Mouse (Mus musculus) megakaryocyte, embryonic 14.5 days (primary cell): ENCODE data around the gene Hoxc11. TPM values are rescaled to one million over a fixed set of nuclear protein-coding genes. Genes with fewer than 3 reads are reported as not detected.

ENCODE experiments used
- H3K27me3 ChIP-seq: replicated peaks from 2 replicates; pipeline ENCODE3; 2012; ENCODE audit warnings: inconsistent platforms
- H3K36me3 ChIP-seq: replicated peaks from 2 replicates; pipeline ENCODE3; 2012; ENCODE audit warnings: low read length, inconsistent platforms, mixed read lengths
- H3K4me1 ChIP-seq: 2 replicates; pipeline ENCODE4 v1.6.1; 2012; ENCODE audit warnings: inconsistent platforms
- H3K4me3 ChIP-seq: replicated peaks from 2 replicates; pipeline ENCODE3; 2012; ENCODE audit warnings: moderate library complexity, mild to moderate bottlenecking, inconsistent platforms
- H3K9me3 ChIP-seq: 2 replicates; pipeline ENCODE4 v1.6.1; 2012; ENCODE audit warnings: inconsistent platforms
- FLI1 ChIP-seq: IDR thresholded peaks from 2 replicates; pipeline ENCODE4 v1.6.1; 2012; ENCODE audit warnings: low read length, inconsistent platforms, mixed read lengths
- GATA1 ChIP-seq: IDR thresholded peaks from 3 replicates; pipeline ENCODE4 v1.6.1; 2012; ENCODE audit warnings: mixed read lengths, low read length, inconsistent platforms, borderline replicate concordance
- polyA plus RNA-seq: library from polyadenylated mRNA; stranded (reverse); fragments of >175 nt; gene quantifications from 2 replicates; pipeline ENCODE4 v1.2.3, GENCODE M21; 2012; ENCODE audit warnings: low replicate concordance; ENCODE audit not compliant: insufficient read depth

Gene Hoxc11
- polyA plus RNA-seq, 1 experiment = not detected

- Histone ChIP-seq H3K27me3 (peaks cover 98% of the 10 kb centered on the region), H3K4me1 (peaks cover 40% of the 10 kb centered on the region), H3K36me3 (no peaks in the 10 kb centered on the region), H3K9me3 (no peaks in the 10 kb centered on the region), H3K4me3 (no peak overlapping the region)
- TF ChIP-seq GATA1 = no peak
- no peak for TF ChIP-seq FLI1
Observed at GRCm38 (mm10) chr15:102980352-102980751, 26.1 kb downstream of the Hoxc11 start.

DNA sequence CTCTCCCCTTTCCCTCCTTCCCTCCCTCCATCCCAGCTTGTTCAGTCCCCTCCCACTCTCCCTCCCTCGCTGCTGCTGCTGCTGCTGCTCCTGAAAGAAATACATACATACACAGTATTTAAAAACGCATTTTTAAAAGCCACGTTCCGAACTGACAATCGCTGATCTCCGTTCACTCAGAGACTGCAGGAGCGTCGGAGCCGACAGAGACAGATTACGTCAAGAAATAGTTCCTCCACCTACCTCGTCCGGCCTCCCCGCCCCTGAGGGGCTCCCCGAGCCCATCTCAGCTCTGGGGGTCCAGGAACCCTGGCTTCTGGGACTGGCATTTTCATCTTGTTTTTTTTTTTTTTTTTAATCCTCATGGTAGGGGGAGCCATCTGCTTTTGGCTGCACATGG lies 26.7 kb downstream of the Hoxc11 start:
- H3K36me3 ChIP-seq = no peaks in the 10 kb centered on the region

DNA sequence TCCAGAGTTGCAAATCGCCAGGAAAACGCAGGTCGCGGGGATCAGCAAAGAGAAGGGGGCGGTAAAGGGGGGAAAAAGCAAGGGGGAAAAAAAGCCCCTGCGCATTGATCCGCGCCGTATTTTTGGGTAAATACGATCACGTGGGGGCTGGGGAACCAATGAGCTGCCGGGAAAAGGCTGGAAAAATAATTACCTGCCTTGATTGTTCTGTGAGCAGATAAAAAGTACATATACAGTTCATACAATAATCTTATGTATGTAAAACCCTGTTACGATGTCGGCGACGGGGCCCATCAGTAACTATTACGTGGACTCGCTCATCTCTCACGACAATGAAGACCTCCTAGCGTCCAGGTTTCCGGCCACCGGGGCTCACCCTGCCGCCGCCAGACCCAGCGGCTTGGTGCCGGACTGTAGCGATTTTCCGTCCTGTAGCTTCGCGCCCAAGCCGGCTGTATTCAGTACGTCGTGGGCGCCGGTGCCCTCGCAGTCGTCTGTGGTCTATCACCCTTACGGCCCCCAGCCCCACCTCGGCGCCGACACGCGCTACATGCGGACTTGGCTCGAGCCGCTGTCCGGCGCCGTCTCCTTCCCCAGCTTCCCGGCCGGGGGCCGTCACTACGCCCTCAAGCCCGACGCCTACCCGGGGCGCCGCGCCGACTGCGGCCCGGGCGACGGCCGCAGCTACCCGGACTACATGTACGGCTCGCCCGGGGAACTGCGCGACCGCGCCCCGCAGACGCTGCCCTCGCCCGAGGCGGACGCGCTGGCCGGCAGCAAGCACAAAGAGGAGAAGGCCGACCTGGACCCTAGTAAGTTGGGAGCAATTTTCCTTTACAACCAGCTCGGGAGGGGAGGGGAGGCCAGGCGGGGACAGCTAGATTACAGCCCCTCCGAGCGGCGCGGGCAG lies 27.4 kb downstream of the Hoxc11 start:
- peaks cover 27% of the 10 kb centered on the region for H3K4me1 ChIP-seq
- TF ChIP-seq FLI1 (no peak), GATA1 (no peak)
- peak overlapping the region; percentile 74 for H3K4me3 ChIP-seq
- no peaks in the 10 kb centered on the region for H3K9me3 ChIP-seq
- H3K27me3 ChIP-seq = peaks cover 98% of the 10 kb centered on the region
- no peaks in the 10 kb centered on the region for H3K36me3 ChIP-seq

More for the DNA sequence above, 26.7 kb downstream of the Hoxc11 start:
- H3K4me1 ChIP-seq = peaks cover 35% of the 10 kb centered on the region
- peaks cover 98% of the 10 kb centered on the region for H3K27me3 ChIP-seq
- H3K4me3 ChIP-seq = no peak overlapping the region
- TF ChIP-seq FLI1 (no peak), GATA1 (no peak)
- no peaks in the 10 kb centered on the region for H3K9me3 ChIP-seq

GRCm38 (mm10) chr15:102983716-102984115 lies 29.5 kb downstream of the Hoxc11 start:
- Histone ChIP-seq H3K36me3 (no peaks in the 10 kb centered on the region), H3K4me3 (no peak overlapping the region), H3K27me3 (peaks cover 97% of the 10 kb centered on the region), H3K4me1 (peaks cover 19% of the 10 kb centered on the region), H3K9me3 (no peaks in the 10 kb centered on the region)
- no peak for TF ChIP-seq GATA1
- no peak for TF ChIP-seq FLI1

DNA sequence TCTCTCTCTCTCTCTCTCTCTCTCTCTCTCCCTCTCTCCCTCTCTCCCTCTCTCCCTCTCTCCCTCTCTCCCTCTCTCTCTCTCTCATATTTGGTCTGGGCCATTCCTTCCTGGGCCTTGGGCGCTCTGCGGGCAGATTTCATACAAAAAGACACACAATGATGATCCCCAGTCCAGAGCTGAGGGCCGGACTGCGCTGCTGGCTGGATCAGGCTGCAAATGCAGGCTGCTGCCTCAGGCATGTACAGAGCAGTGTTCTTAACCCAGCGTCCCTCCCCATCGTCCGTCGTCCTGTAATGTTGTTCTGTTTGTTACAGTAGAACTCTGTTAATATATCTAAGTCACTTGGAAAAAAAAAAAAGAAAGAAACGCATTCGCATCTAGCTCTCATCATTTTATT lies 30.3 kb downstream of the Hoxc11 start:
- H3K4me1 ChIP-seq = peaks cover 16% of the 10 kb centered on the region
- TF ChIP-seq GATA1 (no peak), FLI1 (no peak)
- no peak overlapping the region for H3K4me3 ChIP-seq
- H3K9me3 ChIP-seq = no peaks in the 10 kb centered on the region
- H3K27me3 ChIP-seq = peaks cover 97% of the 10 kb centered on the region
- H3K36me3 ChIP-seq = no peaks in the 10 kb centered on the region

DNA sequence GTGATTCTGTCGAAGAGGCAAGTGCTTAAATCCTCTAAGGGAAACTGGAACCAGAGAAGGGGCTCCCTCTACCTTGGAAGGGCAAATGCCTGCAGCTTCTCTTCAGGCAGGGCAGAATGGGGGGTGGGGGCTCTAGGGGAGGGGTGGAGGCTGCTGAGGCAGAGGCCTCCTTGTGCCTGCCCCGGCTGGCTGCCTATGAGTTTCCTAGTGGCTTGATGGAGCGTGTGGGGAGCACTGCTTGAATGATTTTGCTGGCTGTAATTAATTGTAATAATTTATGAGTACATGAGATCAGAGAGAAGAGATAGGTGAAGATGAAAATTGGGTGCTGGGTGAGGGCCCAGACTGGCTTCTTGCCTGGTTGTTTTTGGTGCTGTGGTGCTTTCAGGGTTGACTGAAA lies 30.7 kb downstream of the Hoxc11 start:
- Histone ChIP-seq H3K9me3 (no peaks in the 10 kb centered on the region), H3K27me3 (peaks cover 97% of the 10 kb centered on the region), H3K4me1 (peaks cover 16% of the 10 kb centered on the region), H3K4me3 (no peak overlapping the region), H3K36me3 (no peaks in the 10 kb centered on the region)
- TF ChIP-seq FLI1 = no peak
- TF ChIP-seq GATA1 = no peak

DNA sequence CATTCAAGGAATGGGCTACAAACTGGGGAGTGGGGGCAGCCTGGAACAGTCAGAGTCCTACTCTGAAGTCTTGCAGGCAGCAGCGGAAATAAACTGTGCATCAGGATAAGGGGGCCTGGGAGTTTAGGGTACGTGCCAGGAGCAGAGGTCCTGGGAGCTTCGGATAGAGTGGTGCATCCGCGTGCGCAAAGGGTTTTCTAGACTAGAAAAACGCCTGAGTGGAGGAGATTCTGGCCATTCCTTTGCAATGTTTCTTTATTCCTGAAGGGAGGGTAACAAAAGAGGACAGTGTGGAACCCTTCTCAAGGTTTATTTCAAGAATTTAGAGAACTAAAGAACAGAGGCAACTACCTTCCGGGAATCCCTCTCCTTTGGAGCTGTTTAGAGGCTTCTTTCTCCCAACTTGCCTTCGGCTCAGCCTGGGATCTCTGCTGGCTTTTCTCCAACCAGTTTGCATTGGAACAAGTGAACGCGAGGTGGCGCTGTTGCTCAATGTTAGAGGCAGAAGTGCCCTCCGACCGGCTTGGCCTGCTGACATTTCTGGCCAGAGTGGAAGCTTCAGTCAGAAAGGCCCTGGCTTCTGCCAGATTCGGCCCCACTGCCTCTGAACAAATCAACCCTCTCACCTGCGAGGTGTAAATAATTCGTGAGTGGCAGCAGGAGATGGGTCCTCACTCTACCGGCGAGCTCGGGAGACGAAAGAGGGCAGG lies 33.1 kb downstream of the Hoxc11 start:
- H3K4me3 ChIP-seq = peak overlapping the region; percentile 42
- peaks cover 96% of the 10 kb centered on the region for H3K27me3 ChIP-seq
- no peak for TF ChIP-seq FLI1
- TF ChIP-seq GATA1 = no peak
- H3K4me1 ChIP-seq = peaks cover 16% of the 10 kb centered on the region
- no peaks in the 10 kb centered on the region for H3K36me3 ChIP-seq
- H3K9me3 ChIP-seq = no peaks in the 10 kb centered on the region

GRCm38 (mm10) chr15:102988078-102988477 lies 33.9 kb downstream of the Hoxc11 start:
- H3K9me3 ChIP-seq = no peaks in the 10 kb centered on the region
- TF ChIP-seq GATA1 = no peak
- no peak for TF ChIP-seq FLI1
- peaks cover 97% of the 10 kb centered on the region for H3K27me3 ChIP-seq
- H3K36me3 ChIP-seq = no peaks in the 10 kb centered on the region
- H3K4me3 ChIP-seq = no peak overlapping the region
- peaks cover 17% of the 10 kb centered on the region for H3K4me1 ChIP-seq

DNA sequence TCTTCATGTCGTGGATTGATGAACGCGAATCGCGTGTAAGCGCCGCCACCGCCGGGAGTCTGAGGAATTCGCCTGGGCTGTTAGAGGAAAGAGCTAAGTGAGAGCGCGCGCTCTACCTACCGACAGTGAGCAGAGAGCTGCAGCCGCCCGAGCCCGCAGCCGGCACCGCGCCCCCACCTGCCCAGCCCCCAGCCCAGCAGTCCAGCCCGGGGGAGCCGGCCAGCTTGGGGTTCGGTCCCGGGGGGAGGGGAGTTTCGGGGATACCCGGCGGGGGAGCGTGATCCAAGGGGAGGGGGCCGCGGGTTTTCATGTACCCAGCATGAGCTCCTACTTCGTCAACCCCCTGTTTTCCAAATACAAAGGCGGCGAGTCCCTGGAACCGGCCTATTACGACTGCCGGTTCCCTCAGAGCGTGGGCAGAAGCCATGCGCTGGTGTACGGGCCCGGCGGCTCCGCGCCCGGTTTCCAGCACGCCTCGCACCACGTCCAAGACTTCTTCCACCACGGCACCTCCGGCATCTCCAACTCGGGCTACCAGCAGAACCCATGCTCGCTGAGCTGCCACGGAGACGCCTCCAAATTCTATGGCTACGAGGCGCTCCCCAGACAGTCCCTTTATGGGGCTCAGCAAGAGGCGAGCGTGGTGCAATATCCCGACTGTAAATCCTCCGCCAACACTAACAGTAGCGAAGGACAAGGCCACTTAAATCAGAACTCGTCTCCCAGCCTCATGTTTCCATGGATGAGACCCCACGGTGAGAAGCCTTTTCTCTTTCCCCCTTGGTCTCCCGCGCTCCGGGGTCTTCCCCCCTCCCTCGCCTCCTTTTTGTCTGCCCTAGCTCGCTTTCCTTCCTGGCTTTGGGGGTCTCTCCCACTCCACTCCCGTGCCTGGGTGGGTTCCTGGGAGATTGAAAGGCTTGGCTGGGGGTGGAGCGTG lies 36.5 kb downstream of the Hoxc11 start, which contains the start of gene Hoxc8:
TSS of gene Hoxc8 (plus strand) at position 147 of the 937 bp plus-strand sequence.
- Histone ChIP-seq H3K9me3 (no peaks in the 10 kb centered on the region), H3K4me1 (peaks cover 17% of the 10 kb centered on the region), H3K4me3 (no peak within 1 kb of the TSS), H3K27me3 (peaks cover 97% of the 10 kb centered on the region), H3K36me3 (no peaks in the 10 kb centered on the region)
- TF ChIP-seq GATA1 (no peak), FLI1 (no peak)
